Mouse (Mus musculus) WW6 (cell line): ENCODE measurements around the gene Tmem95.
"Not testable (repeated sequence)": the region's sequence is repeated elsewhere in the genome, so short reads cannot be mapped to it uniquely, and the experiment has no call there.

Experiments
- DNase-seq: peaks from one replicate; pipeline ENCODE4 v3.0.0-alpha.2; 2013; ENCODE audit warnings: low read depth, low spot score

The Tmem95 gene

DNA sequence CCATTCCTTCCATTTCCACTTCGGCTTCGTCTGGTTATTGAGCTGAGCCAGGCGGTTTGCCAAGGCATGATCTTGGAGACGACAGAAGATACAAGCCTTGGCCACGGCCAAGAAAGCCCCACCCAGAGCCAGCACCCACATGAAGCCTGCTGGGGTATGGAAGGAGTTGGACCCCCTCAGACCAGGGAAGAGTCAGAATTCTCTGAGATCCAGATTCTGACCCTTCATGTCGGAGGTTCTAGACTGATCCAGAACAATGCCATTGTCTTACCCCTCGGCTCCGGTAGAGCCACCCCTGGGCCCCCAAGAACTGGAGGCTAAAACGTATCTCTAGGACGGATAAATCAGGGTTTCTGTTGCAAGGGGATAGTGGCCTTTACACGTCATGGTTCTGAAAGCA lies at the start of gene Tmem95:
Gene Tmem95, minus strand, starts transcription at position 141 of the 400 bp plus-strand sequence.
- no peak for DNase-seq

DNA sequence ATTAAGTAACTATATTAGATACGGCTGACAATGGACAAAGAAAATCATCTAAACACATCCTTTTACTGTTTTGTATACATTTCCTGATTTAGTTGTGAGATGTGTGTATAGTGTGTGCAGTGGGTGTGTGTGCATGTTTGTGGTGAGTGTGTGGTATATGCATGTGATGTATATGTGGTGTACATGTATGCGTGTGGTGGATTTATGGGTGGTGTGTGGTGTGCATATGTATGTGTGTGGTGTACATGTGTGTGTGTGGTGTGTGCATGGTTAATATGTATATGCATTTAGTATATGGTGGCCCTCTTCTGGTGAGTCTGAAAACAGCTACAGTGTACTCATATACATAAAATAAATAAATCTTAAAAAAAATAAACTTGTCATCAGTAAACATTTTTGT lies 49.7 kb upstream of the Tmem95 start:
- DNase-seq: no peak

DNA sequence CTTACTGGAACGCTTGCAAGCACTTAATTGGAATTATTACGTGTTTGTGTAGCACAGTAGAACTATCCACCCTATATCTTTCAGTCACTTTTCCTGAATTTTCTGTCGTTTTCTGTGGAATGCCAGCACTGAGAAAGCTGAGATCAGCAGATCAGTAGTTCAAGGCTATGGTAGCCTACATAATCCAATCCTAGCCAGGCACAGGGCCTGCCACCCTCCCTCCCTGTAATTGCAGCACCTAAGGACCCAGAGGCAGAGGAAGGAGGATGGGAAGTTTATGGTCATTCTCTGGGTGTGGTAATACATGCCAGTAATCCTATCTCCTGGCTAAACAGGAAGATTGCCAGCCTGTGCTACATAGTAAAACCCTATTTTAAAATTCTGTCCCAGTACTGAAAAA lies 45.0 kb upstream of the Tmem95 start:
- DNase-seq: no peak

DNA sequence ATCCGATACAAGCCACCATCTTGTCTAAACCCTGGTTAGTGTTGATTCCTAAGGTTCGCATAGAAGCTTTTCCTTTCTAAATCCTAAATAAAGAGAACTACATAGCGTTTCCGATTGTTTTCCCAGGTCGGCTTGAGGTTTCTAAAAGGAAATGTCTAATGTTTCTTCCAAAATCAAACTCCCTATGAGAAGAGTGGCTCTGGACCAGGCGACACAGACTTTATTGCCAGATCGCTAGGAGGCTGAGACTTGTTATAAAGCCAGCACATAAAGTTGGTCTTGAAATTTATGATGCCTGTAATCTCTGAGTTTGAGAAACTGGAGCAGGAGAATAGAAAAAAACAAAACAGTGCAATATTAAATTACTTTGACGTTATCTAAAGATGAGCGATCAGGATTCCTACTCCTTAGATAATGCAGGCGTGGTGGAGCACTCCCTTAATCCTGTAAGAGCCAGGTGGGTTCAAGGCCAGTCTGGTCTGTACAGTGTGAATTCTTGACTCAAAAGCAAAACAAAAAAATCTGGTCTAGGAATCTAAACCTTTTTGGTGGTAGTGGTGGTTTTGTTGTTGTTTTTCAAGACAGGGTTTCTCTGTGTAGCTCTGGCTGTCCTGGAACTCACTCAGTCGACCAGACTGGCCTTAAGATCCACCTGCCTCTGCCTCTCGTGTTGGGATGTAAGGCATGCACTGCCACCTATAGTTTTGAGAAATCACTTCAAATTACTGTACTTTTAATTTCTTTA lies 44.4 kb upstream of the Tmem95 start:
- DNase-seq: no peak

- peak; percentile 100 for DNase-seq
Observed at GRCm38 (mm10) chr11:69921114-69922011, 43.5 kb upstream of the Tmem95 start, which contains the start of gene Eif5a. Gene Eif5a (minus strand): TSS chr11:69921958.

DNA sequence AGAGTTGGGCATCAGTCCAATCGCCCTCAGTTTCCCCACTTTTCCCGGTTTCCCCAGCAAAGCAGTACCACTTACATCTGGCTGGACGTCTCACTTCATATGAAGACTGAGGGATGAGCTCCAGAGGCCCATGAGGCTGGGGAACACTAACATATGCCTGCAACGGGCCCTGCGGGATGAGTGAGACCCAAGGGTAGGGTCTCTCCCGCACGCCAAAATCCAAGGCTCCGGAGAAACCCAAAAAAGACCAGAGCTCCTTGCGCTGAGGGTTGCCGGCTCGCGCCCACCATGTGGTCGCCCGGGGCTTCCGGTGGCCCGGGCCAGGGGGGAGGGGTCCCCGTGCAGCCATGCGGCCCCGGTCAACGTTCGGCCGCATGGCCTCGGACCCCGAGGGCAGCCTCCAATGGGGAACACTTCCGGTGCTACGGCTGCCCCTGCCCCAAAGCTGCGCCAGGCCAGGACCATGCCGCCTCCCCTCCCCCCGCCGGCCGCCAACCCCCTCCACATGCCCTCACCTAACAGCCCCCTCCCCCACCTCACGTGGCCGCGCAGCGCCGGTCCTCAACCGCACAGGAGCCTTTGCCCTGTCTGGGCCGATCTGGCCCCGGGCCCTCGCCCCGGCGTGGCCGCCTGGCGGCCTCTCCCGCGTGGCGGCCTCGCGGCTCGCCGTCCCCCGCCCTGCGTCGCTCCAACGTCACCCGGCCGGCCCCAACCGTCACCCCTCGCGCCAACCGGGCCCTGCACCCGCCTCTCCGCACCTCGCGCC lies 42.6 kb upstream of the Tmem95 start:
- no peak for DNase-seq

GRCm38 (mm10) chr11:69919661-69920265 lies 41.9 kb upstream of the Tmem95 start:
- DNase-seq: no peak

GRCm38 (mm10) chr11:69919053-69919452 lies 41.2 kb upstream of the Tmem95 start:
- DNase-seq: no peak

GRCm38 (mm10) chr11:69918118-69918517 lies 40.3 kb upstream of the Tmem95 start:
- no peak for DNase-seq

- no peak for DNase-seq
Observed at GRCm38 (mm10) chr11:69917379-69917948, 39.6 kb upstream of the Tmem95 start.

DNA sequence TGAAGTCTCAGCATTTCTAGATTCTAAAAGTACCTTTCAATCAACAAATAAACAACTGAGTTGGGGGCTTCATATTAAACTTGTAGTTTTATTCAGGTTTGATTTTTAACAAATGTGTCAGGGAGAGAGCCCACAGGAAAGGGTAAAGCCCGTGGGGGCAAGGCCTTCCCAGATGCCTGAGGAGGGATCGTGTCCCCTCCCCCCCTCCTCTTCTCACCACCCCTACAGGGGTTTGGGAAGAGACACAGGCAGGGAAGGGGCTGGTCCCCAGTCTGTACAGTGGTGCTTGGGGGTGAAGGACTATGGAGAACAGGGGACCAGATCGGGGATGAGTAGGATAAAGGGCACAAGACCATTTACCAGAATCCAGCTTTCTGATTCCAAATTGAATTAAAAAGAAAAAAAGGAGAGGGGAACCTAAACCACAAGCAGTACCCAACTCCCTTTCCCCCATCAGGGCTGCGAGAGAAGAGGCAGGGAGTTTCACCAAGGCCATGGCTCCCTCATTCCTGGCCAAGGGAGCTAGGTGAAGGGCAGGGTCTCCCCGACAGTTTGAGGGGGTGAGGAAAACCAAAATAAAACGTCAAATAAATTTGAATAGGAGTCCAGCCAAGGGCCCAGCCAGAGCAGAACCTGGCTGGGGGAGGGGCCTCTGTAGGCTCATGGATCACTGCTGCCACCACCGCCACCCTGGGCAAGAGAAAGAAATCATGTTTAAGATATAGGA lies 39.0 kb upstream of the Tmem95 start:
- not testable (repeated sequence) for DNase-seq

DNA sequence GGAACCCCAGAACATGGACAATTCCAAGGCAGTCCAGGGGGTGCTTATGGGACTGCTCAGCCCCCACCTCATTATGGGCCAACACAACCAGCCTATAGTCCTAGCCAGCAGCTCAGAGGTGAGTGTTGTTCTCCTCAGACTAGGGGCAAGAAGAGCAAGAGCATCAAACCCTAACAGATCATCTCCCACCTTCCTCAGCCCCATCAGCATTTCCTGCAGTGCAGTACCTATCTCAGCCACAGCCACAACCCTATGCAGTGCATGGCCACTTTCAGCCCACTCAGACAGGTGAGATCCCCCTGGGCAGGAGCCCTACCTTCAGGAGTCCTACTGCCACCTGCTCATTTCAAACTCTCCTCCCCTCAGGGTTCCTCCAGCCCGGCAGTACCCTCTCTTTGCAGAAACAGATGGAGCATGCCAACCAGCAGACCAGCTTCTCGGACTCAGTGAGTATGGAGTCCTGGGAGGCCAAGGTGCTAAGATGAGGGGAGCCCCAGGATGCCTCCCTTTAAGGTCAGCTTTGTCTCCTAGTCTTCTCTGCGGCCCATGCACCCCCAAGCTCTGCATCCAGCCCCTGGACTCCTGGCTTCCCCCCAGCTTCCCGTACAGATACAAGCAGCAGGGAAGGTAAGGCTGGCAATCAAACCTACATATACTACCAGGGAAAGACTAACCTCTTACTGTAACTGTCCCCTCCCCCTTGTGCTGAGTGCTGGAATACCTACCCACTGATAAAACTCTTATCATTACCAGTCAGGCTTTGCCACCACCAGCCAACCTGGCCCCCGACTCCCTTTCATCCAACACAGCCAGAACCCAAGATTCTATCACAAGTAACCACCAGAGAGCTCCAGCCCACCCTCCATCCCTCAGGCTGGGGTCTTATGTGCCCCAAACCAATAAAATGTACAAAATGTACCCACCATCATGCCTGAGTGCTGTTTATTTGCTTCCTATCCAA lies 38.1 kb upstream of the Tmem95 start:
- no peak for DNase-seq

DNA sequence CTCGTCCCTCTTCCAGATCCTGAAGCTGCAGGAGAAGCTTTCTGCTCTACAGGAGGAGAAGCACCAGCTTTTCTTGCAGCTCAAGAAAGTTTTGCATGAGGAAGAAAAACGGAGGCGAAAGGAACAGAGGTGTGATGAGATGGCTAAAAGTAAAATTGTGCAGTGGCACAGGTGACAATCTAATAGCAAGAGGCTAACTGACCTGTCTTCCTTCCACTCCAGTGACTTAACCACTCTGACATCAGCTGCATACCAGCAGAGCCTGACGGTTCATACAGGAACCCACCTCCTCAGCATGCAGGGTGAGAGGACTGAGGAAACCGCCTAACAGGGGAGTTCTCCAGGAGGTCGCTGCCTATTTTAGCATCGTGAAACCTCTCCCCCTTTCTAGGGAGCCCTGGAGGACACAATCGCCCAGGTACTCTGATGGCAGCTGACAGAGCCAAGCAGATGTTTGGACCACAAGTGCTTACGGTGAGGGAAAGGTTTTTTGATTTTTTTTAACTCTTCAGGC lies 37.2 kb upstream of the Tmem95 start:
- no peak for DNase-seq

DNA sequence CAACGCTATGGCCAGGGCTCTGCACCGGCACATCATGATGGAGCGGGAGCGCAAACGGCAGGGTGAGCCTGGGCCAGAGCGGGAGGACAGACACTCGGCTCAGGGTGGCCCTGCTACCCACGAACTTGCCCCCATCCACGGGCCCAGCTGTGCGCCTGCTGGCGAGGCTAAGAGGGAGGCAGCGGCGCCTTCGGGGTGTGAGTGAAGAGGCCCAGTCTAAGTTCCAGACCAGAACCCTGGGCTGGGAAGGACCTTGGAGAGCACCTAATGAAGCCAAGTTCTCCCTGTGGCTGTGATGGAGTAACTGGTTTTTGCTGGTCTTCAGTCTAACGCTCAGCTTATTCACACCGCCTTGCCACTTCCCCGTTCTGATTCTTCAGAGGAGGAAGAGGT lies 36.5 kb upstream of the Tmem95 start:
- no peak for DNase-seq

DNA sequence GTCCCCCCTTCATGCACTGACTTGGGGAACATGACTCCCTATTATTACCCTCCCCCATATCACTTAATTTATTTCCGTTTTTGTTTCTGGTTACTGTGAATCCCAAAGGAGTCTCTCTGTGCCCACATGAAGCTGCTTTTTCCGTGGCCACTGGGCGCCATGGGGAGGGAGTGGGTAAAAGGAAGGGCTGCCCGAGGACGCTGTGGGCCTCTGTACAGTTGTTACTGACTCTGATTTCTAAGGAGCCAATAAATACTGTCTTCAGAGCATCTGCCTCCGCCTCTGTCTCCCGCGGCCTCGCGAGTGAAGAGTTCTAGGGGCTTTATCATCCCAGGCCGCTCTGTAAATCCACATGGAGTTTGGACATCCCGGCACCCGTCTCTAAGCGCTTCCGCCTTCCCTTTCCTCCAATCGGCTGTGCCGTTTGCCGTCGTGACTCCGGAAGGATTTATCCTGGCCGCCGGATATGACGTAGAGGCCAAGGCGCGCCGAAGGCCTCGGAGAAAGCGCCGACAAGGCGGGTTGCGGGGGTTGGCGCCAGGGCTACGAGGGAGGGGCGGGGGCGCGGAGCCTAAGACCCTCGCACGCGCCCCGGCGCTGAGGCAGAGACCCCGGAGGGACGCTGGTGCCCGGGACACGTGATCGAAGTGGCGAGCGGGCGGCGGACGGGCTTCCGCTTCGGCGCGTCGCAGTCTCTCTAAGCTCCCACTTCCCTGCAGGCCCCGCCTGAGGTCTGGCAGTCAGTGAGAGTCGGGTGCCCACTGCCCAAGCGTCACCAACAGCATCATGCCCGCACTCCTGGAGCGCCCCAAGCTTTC lies 35.9 kb upstream of the Tmem95 start, which contains the start of gene Gps2:
Gene Gps2, plus strand, starts transcription at position 335 of the 818 bp plus-strand sequence.
- peak; percentile 93 for DNase-seq

DNA sequence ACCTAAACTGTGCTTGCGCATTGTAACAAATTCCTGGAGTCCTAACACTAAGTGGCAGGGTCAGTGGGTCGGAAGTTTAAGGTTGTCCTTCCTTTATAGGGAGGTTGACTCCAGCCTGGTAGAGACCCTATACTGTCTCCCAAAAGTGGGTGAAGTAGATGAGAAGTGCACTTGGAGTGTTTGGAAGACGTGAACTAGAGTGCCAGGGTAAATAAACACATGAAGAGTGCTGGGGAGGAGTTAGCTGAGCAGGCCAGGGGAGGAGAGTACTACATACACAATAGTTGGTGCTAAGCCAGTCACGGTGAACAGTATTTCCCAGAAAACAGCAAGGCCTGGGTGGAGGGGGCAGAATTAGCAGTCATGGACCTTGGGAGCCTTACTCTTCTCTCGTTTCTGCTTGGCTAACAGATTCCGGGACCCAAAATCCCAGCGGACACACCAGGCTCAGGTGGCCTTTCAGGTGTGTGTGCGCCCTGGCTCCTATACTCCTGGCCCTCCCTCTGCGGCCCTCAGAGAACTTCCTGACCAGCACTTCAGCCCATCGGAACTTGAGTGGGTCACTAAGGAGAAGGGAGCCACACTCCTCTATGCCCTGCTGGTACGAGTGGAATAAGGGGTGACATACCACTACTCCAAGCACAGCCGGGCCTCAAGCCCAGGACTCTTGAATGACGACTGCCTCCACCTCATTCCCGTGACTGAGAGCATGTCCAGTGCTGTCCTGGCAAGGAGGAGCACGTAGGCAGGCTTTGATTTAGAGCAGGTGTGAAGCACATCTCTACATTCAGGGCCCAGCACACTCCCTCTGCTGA lies 35.1 kb upstream of the Tmem95 start:
- no peak for DNase-seq

DNA sequence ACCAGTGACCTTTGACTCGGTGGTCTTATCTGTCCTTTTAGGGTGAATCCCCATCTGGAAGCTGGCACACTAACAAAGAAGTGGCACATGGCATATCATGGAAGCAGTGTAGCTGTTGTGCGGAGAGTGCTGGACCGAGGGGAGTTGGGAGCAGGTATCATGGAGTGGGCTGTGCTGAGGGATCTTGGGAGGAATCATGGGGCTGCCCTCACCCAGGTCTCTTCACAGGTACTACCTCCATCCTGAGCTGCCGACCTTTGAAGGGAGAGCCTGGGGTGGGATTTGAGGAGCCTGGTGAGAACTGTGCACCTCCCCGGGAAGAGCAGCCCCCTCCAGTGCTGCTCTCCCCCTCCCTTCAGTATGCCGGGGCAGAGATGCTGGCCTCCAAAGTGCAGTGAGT lies 33.9 kb upstream of the Tmem95 start:
- no peak for DNase-seq
